Mouse (Mus musculus) CH12.LX (cell line): Measurements from ENCODE around the gene E330017A01Rik. TPM values are rescaled to one million over a fixed set of nuclear protein-coding genes. Genes with fewer than 3 reads are reported as not detected.

Source experiments
- DNase-seq: peaks from one replicate; pipeline ENCODE4 v3.0.0-alpha.2; 2013; ENCODE audit errors: extremely low read depth
- H3K27ac ChIP-seq: 2 replicates; pipeline ENCODE4 v1.5.1; 2012; ENCODE audit warnings: low read depth, mild to moderate bottlenecking, control low read depth, moderate library complexity; ENCODE audit not compliant: insufficient read depth
- H3K27me3 ChIP-seq: replicated peaks from 2 replicates; pipeline ENCODE3; 2012; ENCODE audit warnings: inconsistent platforms
- H3K36me3 ChIP-seq, 2 experiments: replicated peaks in 1 of 2; 2 replicates each; pipeline versions ENCODE3 to v1.6.1; 2012; ENCODE audit warnings: inconsistent platforms in 1 of 2, low read length in 1 of 2, mild to moderate bottlenecking in 1 of 2, mixed read lengths in 1 of 2, moderate library complexity in 1 of 2; ENCODE audit not compliant: control insufficient read depth in 1 of 2, insufficient read depth in 1 of 2
- H3K4me1 ChIP-seq, 2 experiments: 2 replicates each; pipeline ENCODE4 v1.6.1; 2012; ENCODE audit warnings: inconsistent platforms in 1 of 2, moderate library complexity in 1 of 2; ENCODE audit not compliant: insufficient read depth in 2 of 2, control insufficient read depth in 1 of 2
- H3K4me2 ChIP-seq: 2 replicates; pipeline ENCODE4 v1.6.1; 2012; ENCODE audit warnings: low read depth, mild to moderate bottlenecking, control low read depth; ENCODE audit not compliant: poor library complexity, insufficient read depth, severe bottlenecking
- H3K4me3 ChIP-seq, 3 experiments: fragments of 150-350 bp in 1 of 3; sonication (generic) in 1 of 3; replicated peaks in 1 of 3; 2 replicates each; pipeline versions ENCODE3 to v1.5.1; 2011 to 2012; ENCODE audit warnings: low read depth in 2 of 3, low read length in 2 of 3, mild to moderate bottlenecking in 2 of 3, moderate library complexity in 2 of 3, control low read depth in 1 of 3, improper control_type of control experiment in 1 of 3, inconsistent platforms in 1 of 3, mixed read lengths in 1 of 3; ENCODE audit not compliant: poor library complexity in 1 of 3
- H3K79me2 ChIP-seq: replicated peaks from 2 replicates; pipeline ENCODE4 v1.6.1; 2012; ENCODE audit warnings: mild to moderate bottlenecking, moderate library complexity; ENCODE audit not compliant: control insufficient read depth, poor library complexity, insufficient read depth, severe bottlenecking; ENCODE audit errors: extremely low read depth
- H3K9ac ChIP-seq: 2 replicates; pipeline ENCODE4 v1.6.1; 2012; ENCODE audit warnings: low read depth, mild to moderate bottlenecking, control low read depth, moderate library complexity; ENCODE audit not compliant: insufficient read depth
- H3K9me3 ChIP-seq: replicated peaks from 2 replicates; pipeline ENCODE3; 2012; ENCODE audit warnings: low read length, inconsistent platforms, mixed read lengths
- BHLHE40 ChIP-seq: IDR thresholded peaks from 2 replicates; pipeline ENCODE4 v1.6.1; 2011; ENCODE audit warnings: mild to moderate bottlenecking, low read depth, low read length, improper control_type of control experiment
- CTCF ChIP-seq, 2 experiments: IDR thresholded peaks in 1 of 2; conservative IDR thresholded peaks in 1 of 2; 2 replicates each; pipeline ENCODE4 v1.5.1; 2011 to 2012; ENCODE audit warnings: low read depth in 2 of 2, low read length in 2 of 2, improper control_type of control experiment in 1 of 2, inconsistent platforms in 1 of 2, mild to moderate bottlenecking in 1 of 2, moderate library complexity in 1 of 2
- ELF1 ChIP-seq: IDR thresholded peaks from 2 replicates; pipeline ENCODE4 v1.6.1; 2014; ENCODE audit warnings: low read depth, mild to moderate bottlenecking, inconsistent platforms, low read length, improper control_type of control experiment
- GABPA ChIP-seq: IDR thresholded peaks from 2 replicates; pipeline ENCODE4 v1.6.1; 2012; ENCODE audit warnings: low read depth, low read length, improper control_type of control experiment, inconsistent platforms; ENCODE audit not compliant: insufficient replicate concordance
- HCFC1 ChIP-seq: IDR thresholded peaks from 2 replicates; pipeline ENCODE4 v1.6.1; 2012; ENCODE audit warnings: low read depth, mild to moderate bottlenecking, inconsistent platforms, low read length, improper control_type of control experiment
- IRF4 ChIP-seq: IDR thresholded peaks from 2 replicates; pipeline ENCODE4 v1.6.1; 2014; ENCODE audit warnings: low read depth, mild to moderate bottlenecking, inconsistent platforms, low read length, improper control_type of control experiment
- JUN ChIP-seq: IDR thresholded peaks from 2 replicates; pipeline ENCODE4 v1.6.1; 2011; ENCODE audit warnings: low read depth, mild to moderate bottlenecking, low read length, improper control_type of control experiment, moderate library complexity; ENCODE audit not compliant: insufficient read depth
- MAX ChIP-seq: IDR thresholded peaks from 2 replicates; pipeline ENCODE4 v1.6.1; 2011; ENCODE audit warnings: low read length, improper control_type of control experiment
- MEF2A ChIP-seq: IDR thresholded peaks from 2 replicates; pipeline ENCODE4 v1.6.1; 2014; ENCODE audit warnings: low read depth, mild to moderate bottlenecking, inconsistent platforms, low read length, improper control_type of control experiment, borderline replicate concordance
- MXI1 ChIP-seq: IDR thresholded peaks from 2 replicates; pipeline ENCODE4 v1.6.1; 2011; ENCODE audit warnings: mild to moderate bottlenecking, low read depth, low read length, improper control_type of control experiment
- MYC ChIP-seq: IDR thresholded peaks from 2 replicates; pipeline ENCODE4 v1.6.1; 2011; ENCODE audit warnings: low read depth, mild to moderate bottlenecking, improper control_type of control experiment, low read length
- NELFE ChIP-seq: IDR thresholded peaks from 2 replicates; pipeline ENCODE4 v1.6.1; 2011; ENCODE audit warnings: low read depth, low read length, improper control_type of control experiment
- NRF1 ChIP-seq: IDR thresholded peaks from 2 replicates; pipeline ENCODE4 v1.6.1; 2014; ENCODE audit warnings: low read depth, mild to moderate bottlenecking, inconsistent platforms, low read length, improper control_type of control experiment, moderate library complexity
- POLR2A ChIP-seq: IDR thresholded peaks from 2 replicates; pipeline ENCODE4 v1.6.1; 2011; ENCODE audit warnings: low read depth, mild to moderate bottlenecking, improper control_type of control experiment, low read length
- RAD21 ChIP-seq: IDR thresholded peaks from 2 replicates; pipeline ENCODE4 v1.6.1; 2011; ENCODE audit warnings: low read depth, mild to moderate bottlenecking, low read length, improper control_type of control experiment, moderate library complexity
- SIN3A ChIP-seq: IDR thresholded peaks from 2 replicates; pipeline ENCODE4 v1.6.1; 2012; ENCODE audit warnings: low read length, improper control_type of control experiment, inconsistent platforms
- SMC3 ChIP-seq: IDR thresholded peaks from 2 replicates; pipeline ENCODE4 v1.6.1; 2011; ENCODE audit warnings: low read depth, low read length, improper control_type of control experiment
- TCF12 ChIP-seq: IDR thresholded peaks from 2 replicates; pipeline ENCODE4 v1.6.1; 2014; ENCODE audit warnings: low read depth, mild to moderate bottlenecking, inconsistent platforms, low read length, improper control_type of control experiment
- USF1 ChIP-seq: IDR thresholded peaks from 2 replicates; pipeline ENCODE4 v1.6.1; 2014; ENCODE audit warnings: low read depth, mild to moderate bottlenecking, inconsistent platforms, low read length, improper control_type of control experiment
- USF2 ChIP-seq: conservative IDR thresholded peaks from 2 replicates; pipeline ENCODE4 v1.6.1; 2011; ENCODE audit warnings: low read depth, low read length, improper control_type of control experiment
- ZC3H11A ChIP-seq: IDR thresholded peaks from 2 replicates; pipeline ENCODE4 v1.6.1; 2012; ENCODE audit warnings: low read depth, mild to moderate bottlenecking, inconsistent platforms, low read length, improper control_type of control experiment
- ZKSCAN1 ChIP-seq: IDR thresholded peaks from 2 replicates; pipeline ENCODE4 v1.6.1; 2012; ENCODE audit warnings: low read depth, inconsistent platforms, low read length, improper control_type of control experiment, borderline replicate concordance
- ZMIZ1 ChIP-seq: IDR thresholded peaks from 2 replicates; pipeline ENCODE4 v1.6.1; 2012; ENCODE audit warnings: low read depth, mild to moderate bottlenecking, inconsistent platforms, low read length, improper control_type of control experiment
- ZNF384 ChIP-seq: IDR thresholded peaks from 2 replicates; pipeline ENCODE4 v1.6.1; 2012; ENCODE audit warnings: low read depth, low read length, improper control_type of control experiment, inconsistent platforms
- dilution Hi-C: fragments of 300-500 bp; cut with MboI; formaldehyde crosslinking; loops from 2 replicates; pipeline ENCODE4 v1.14.3; 2020; ENCODE audit warnings: low sequenced_read_pairs; ENCODE audit not compliant: extremely low pct_unique_long_range_greater_than_20kb, extremely low pct_ligation_motif_present
- in situ Hi-C: fragments of 300-500 bp; cut with MboI; formaldehyde crosslinking; loops from 3 replicates; pipeline ENCODE4 v1.14.3; 2019; ENCODE audit warnings: low sequenced_read_pairs, low pct_ligation_motif_present, low pct_unique_long_range_greater_than_20kb, mixed read lengths
- polyA plus RNA-seq: library from polyadenylated mRNA; unstranded; fragments of >175 nt; gene quantifications from 2 replicates; pipeline ENCODE4 v1.2.1, GENCODE M21; 2012; ENCODE audit warnings: low read depth; ENCODE audit not compliant: insufficient read length
- total RNA-seq, 2 experiments: library from RNA; depleted of rRNA; stranded (reverse); fragments of 300-350 nt in 1 of 2; fragments of >200 nt in 1 of 2; gene quantifications; 2 replicates each; pipeline ENCODE4 v1.2.3; 2012 to 2014

The E330017A01Rik gene
- total and polyA plus RNA-seq, 3 experiments: 0.21 TPM; not detected in 2

DNA sequence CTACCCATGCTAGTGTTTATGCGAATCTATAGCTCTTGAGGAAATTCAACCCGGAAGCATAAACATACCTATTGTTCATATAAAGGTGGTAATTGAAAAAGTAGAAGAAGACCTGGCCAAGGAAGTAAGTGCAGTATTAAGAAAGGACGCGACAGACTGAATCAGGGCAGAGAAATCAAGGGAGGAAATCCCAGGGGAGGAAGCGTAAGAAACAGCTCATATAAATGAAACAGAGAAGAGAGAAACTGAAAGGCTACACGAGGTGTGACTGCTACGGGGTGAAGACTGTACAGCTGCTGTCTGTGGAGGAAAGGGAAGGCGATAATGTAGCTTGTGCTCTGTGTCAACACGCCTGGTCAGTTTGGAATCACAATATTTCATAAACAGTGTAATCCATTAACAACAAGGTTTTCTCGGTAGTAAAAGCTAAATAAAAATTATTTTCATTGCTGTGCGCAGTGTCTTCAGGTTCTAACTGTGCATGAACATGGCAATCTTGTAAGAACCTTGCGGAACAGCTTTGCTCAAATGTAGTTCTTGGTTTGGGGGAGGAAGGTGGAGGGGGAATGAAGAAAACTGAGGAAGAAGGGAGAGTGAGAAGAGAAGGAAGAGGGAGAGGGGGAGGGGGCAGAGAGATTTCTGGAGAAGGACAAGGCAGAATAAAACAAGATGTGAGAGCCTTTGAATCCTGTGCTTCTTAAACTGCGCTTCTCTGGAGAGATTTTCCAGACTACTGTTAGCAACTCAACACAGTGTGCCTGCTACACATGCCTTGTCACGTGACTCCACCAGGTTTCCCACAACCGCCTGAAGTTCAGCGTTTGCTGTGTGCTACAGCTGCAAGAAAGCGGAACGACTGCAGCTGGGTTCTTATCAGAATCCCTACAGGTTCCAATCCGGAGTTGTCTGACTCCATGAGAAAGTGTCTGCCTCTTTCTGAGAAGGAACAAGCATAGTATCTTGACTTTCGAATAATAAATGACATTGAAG, 47.3 kb upstream of the E330017A01Rik start (continued):
- TF ChIP-seq HCFC1 (peak; percentile 62), TCF12 (peak; percentile 93), GABPA (no peak), CTCF (conservative IDR thresholded peaks at IDR 0.05 in 1 of 2, IDR thresholded peaks at IDR 0.05 in 1 of 2; ENCODE audit: low read depth in 2 of 2, low read length in 2 of 2) (no peak), USF1 (peak; percentile 97), SMC3 (peak; percentile 42), USF2 (peak; percentile 99), NELFE (peak; percentile 62), POLR2A (peak; percentile 68), RAD21 (no peak; the same call in none of the 2 replicates), ZKSCAN1 (peak; percentile 33; the same call in 1 of the 2 replicates), ELF1 (peak; percentile 76), SIN3A (peak; percentile 92)

GRCm38 (mm10) chr16:58684537-58684936, 46.0 kb upstream of the E330017A01Rik start:
- Histone ChIP-seq H3K4me2 (no peak overlapping the region), H3K79me2 (no peaks in the 10 kb centered on the region)
- TF ChIP-seq JUN (no peak), MYC (peak; percentile 93), BHLHE40 (no peak), IRF4 (peak; percentile 35; the same call in 1 of the 2 replicates), SIN3A (peak; percentile 19; the same call in 1 of the 2 replicates), ZC3H11A (peak; percentile 29; the same call in 1 of the 2 replicates), MXI1 (0 out of 2 replicates have a peak, but pooled peaks have one; percentile 22), SMC3 (peak; percentile 78), NELFE (no peak), RAD21 (peak; percentile 59), ZMIZ1 (no peak), GABPA (no peak), MAX (peak; percentile 48; the same call in 1 of the 2 replicates), NRF1 (no peak), CTCF (conservative IDR thresholded peaks at IDR 0.05 in 1 of 2, IDR thresholded peaks at IDR 0.05 in 1 of 2; ENCODE audit: low read depth in 2 of 2, low read length in 2 of 2) (peak in 1 of 2 experiments; percentile 86; a peak in 2 of 4 replicates), ZNF384 (no peak), MEF2A (0 out of 2 replicates have a peak, but pooled peaks have one; percentile 17)
- TF ChIP-seq, all 38 proteins: peak for 10
- Histone ChIP-seq H3K36me3 (peaks cover 6 to 19% of the 10 kb centered on the region in 2 experiments), H3K9ac (no peak overlapping the region), H3K4me3 (no peak overlapping the region), H3K4me1 (peaks cover 2 to 33% of the 10 kb centered on the region in 2 experiments; a peak in 3 of 4 replicates), H3K27me3 (no peaks in the 10 kb centered on the region), H3K27ac (no peak overlapping the region), H3K9me3 (no peaks in the 10 kb centered on the region)
- peak; percentile 35 for DNase-seq
- dilution Hi-C loops: no loop called here
- in situ Hi-C loops: loop anchor here (5.0 kb wide), 1 partner anchor 48 kb away; no protein-coding TSS in a partner anchor
